Mouse (Mus musculus): ENCODE results near the gene Ugt1a8. TPM values are rescaled to one million over a fixed set of nuclear protein-coding genes. Genes with fewer than 3 reads are reported as not detected.
"Not testable (repeated sequence)": the region's sequence is repeated elsewhere in the genome, so short reads cannot be mapped to it uniquely, and the experiment has no call there.

Ugt1a8 gene
- polyA plus RNA-seq, 1 experiment from 2014 or later = not detected

- H3K4me3 ChIP-seq; H3K9ac ChIP-seq (replicated peaks); H3K9me3 ChIP-seq; H3K27ac ChIP-seq (replicated peaks); H3K27me3 ChIP-seq; H3K4me2 ChIP-seq (replicated peaks); H3K4me1 ChIP-seq; H3K36me3 ChIP-seq; ATAC-seq (ENCODE audit: low FRiP score, low read depth): not testable (repeated sequence)
- 71% methylated on average over 2 of the region's 2 CpGs for WGBS
Measured at GRCm38 (mm10) chr1:88145278-88145677, 57.7 kb downstream of the Ugt1a8 start.

- H3K4me1 ChIP-seq; H3K4me3 ChIP-seq; H3K36me3 ChIP-seq; H3K9ac ChIP-seq (replicated peaks); H3K27ac ChIP-seq (replicated peaks); ATAC-seq (ENCODE audit: low FRiP score, low read depth); H3K27me3 ChIP-seq; H3K9me3 ChIP-seq; H3K4me2 ChIP-seq (replicated peaks): not testable (repeated sequence)
- 73% methylated on average over 2 of the region's 2 CpGs for WGBS
Measured at GRCm38 (mm10) chr1:88150133-88150532, 62.5 kb downstream of the Ugt1a8 start.

- Histone ChIP-seq H3K36me3 (no peaks in the 10 kb centered on the region), H3K9ac (replicated peaks) (no peak overlapping the region), H3K27ac (replicated peaks) (no peak overlapping the region), H3K9me3 (no peaks in the 10 kb centered on the region), H3K27me3 (no peaks in the 10 kb centered on the region), H3K4me3 (no peak overlapping the region), H3K4me1 (no peaks in the 10 kb centered on the region), H3K4me2 (replicated peaks) (no peak overlapping the region)
- ATAC-seq (ENCODE audit: low FRiP score, low read depth) = no peak
- 77% methylated on average over 2 of the region's 2 CpGs for WGBS
Measured at GRCm38 (mm10) chr1:88158430-88158829, 70.8 kb downstream of the Ugt1a8 start.

GRCm38 (mm10) chr1:88165711-88166110, 78.1 kb downstream of the Ugt1a8 start, which contains the start of gene Ugt1a5:
Gene Ugt1a5 (plus strand): TSS chr1:88166012.
- H3K27me3 ChIP-seq = no peaks in the 10 kb centered on the region
- no peaks in the 10 kb centered on the region for H3K36me3 ChIP-seq
- H3K27ac ChIP-seq (replicated peaks) = no peak within 1 kb of the TSS
- no peak within 1 kb of the TSS for H3K4me3 ChIP-seq
- no peak for ATAC-seq (ENCODE audit: low FRiP score, low read depth)
- no peaks in the 10 kb centered on the region for H3K9me3 ChIP-seq
- H3K4me2 ChIP-seq (replicated peaks) = no peak within 1 kb of the TSS
- H3K4me1 ChIP-seq = no peaks in the 10 kb centered on the region
- no peak within 1 kb of the TSS for H3K9ac ChIP-seq (replicated peaks)
- 77% methylated on average over 5 of the region's 5 CpGs for WGBS

GRCm38 (mm10) chr1:88172190-88172589, 84.6 kb downstream of the Ugt1a8 start:
- not testable (repeated sequence) for H3K27ac ChIP-seq (replicated peaks); H3K4me1 ChIP-seq; H3K4me2 ChIP-seq (replicated peaks); H3K9me3 ChIP-seq; ATAC-seq (ENCODE audit: low FRiP score, low read depth); H3K36me3 ChIP-seq; H3K9ac ChIP-seq (replicated peaks); H3K4me3 ChIP-seq; H3K27me3 ChIP-seq
- 79% methylated on average over 6 of the region's 7 CpGs for WGBS

GRCm38 (mm10) chr1:88179657-88180056, 92.0 kb downstream of the Ugt1a8 start:
- Histone ChIP-seq H3K9me3 (peaks cover 24% of the 10 kb centered on the region), H3K4me1 (no peaks in the 10 kb centered on the region), H3K4me3 (no peak overlapping the region), H3K27ac (replicated peaks) (no peak overlapping the region), H3K4me2 (replicated peaks) (no peak overlapping the region), H3K9ac (replicated peaks) (no peak overlapping the region), H3K27me3 (no peaks in the 10 kb centered on the region), H3K36me3 (no peaks in the 10 kb centered on the region)
- ATAC-seq (ENCODE audit: low FRiP score, low read depth) = no peak
- WGBS = 88% methylated on average over 1 of the region's 1 CpGs

- Histone ChIP-seq H3K4me3 (no peak overlapping the region), H3K9ac (replicated peaks) (no peak overlapping the region), H3K4me1 (no peaks in the 10 kb centered on the region), H3K36me3 (no peaks in the 10 kb centered on the region), H3K27me3 (no peaks in the 10 kb centered on the region), H3K27ac (replicated peaks) (no peak overlapping the region), H3K4me2 (replicated peaks) (no peak overlapping the region), H3K9me3 (no peaks in the 10 kb centered on the region)
- ATAC-seq (ENCODE audit: low FRiP score, low read depth) = no peak
- 88% methylated on average over 5 of the region's 5 CpGs for WGBS
Measured at GRCm38 (mm10) chr1:88186325-88186935, 98.8 kb downstream of the Ugt1a8 start.

GRCm38 (mm10) chr1:88192136-88192535, 104.5 kb downstream of the Ugt1a8 start:
- Histone ChIP-seq H3K27ac (replicated peaks) (no peak overlapping the region), H3K4me1 (no peaks in the 10 kb centered on the region), H3K4me2 (replicated peaks) (no peak overlapping the region), H3K36me3 (no peaks in the 10 kb centered on the region), H3K4me3 (no peak overlapping the region), H3K27me3 (no peaks in the 10 kb centered on the region), H3K9me3 (no peaks in the 10 kb centered on the region), H3K9ac (replicated peaks) (no peak overlapping the region)
- no peak for ATAC-seq (ENCODE audit: low FRiP score, low read depth)
- 58% methylated on average over 3 of the region's 3 CpGs for WGBS

- H3K36me3 ChIP-seq = no peaks in the 10 kb centered on the region
- no peak overlapping the region for H3K4me2 ChIP-seq (replicated peaks)
- no peak for ATAC-seq (ENCODE audit: low FRiP score, low read depth)
- WGBS = 95% methylated on average over 1 of the region's 1 CpGs
- H3K4me3 ChIP-seq = no peak overlapping the region
- H3K27ac ChIP-seq (replicated peaks) = no peak overlapping the region
- no peak overlapping the region for H3K9ac ChIP-seq (replicated peaks)
- H3K27me3 ChIP-seq = 0 out of 2 replicates have a peak, but pooled peaks cover 6% of the 10 kb centered on the region
- no peaks in the 10 kb centered on the region for H3K9me3 ChIP-seq
- H3K4me1 ChIP-seq = no peaks in the 10 kb centered on the region
Measured at GRCm38 (mm10) chr1:88195687-88196086, 108.1 kb downstream of the Ugt1a8 start.

- Histone ChIP-seq H3K4me2 (replicated peaks) (no peak overlapping the region), H3K27ac (replicated peaks) (no peak overlapping the region), H3K4me3 (no peak overlapping the region), H3K36me3 (no peaks in the 10 kb centered on the region), H3K4me1 (no peaks in the 10 kb centered on the region), H3K9ac (replicated peaks) (no peak overlapping the region), H3K27me3 (0 out of 2 replicates have a peak, but pooled peaks cover 6% of the 10 kb centered on the region), H3K9me3 (no peaks in the 10 kb centered on the region)
- ATAC-seq (ENCODE audit: low FRiP score, low read depth) = no peak
- 76% methylated on average over 3 of the region's 3 CpGs for WGBS
Measured at GRCm38 (mm10) chr1:88197443-88197842, 109.8 kb downstream of the Ugt1a8 start.

GRCm38 (mm10) chr1:88199996-88200395, 112.4 kb downstream of the Ugt1a8 start:
- H3K4me3 ChIP-seq = no peak overlapping the region
- H3K4me1 ChIP-seq = no peaks in the 10 kb centered on the region
- 80% methylated on average over 2 of the region's 2 CpGs for WGBS
- ATAC-seq (ENCODE audit: low FRiP score, low read depth) = no peak
- H3K9ac ChIP-seq (replicated peaks) = no peak overlapping the region
- H3K36me3 ChIP-seq = no peaks in the 10 kb centered on the region
- H3K4me2 ChIP-seq (replicated peaks) = no peak overlapping the region
- H3K27ac ChIP-seq (replicated peaks) = no peak overlapping the region
- 0 out of 2 replicates have a peak, but pooled peaks cover 6% of the 10 kb centered on the region for H3K27me3 ChIP-seq
- 0 out of 2 replicates have a peak, but pooled peaks cover 7% of the 10 kb centered on the region for H3K9me3 ChIP-seq

GRCm38 (mm10) chr1:88200456-88200855, 112.8 kb downstream of the Ugt1a8 start, which contains the start of gene Ugt1a2:
Gene Ugt1a2 (plus strand): TSS chr1:88200601.
- H3K9me3 ChIP-seq = 0 out of 2 replicates have a peak, but pooled peaks cover 7% of the 10 kb centered on the region
- no peaks in the 10 kb centered on the region for H3K36me3 ChIP-seq
- no peak within 1 kb of the TSS for H3K9ac ChIP-seq (replicated peaks)
- H3K4me1 ChIP-seq = no peaks in the 10 kb centered on the region
- no peak for ATAC-seq (ENCODE audit: low FRiP score, low read depth)
- H3K4me2 ChIP-seq (replicated peaks) = no peak within 1 kb of the TSS
- 0 out of 2 replicates have a peak, but pooled peaks cover 6% of the 10 kb centered on the region for H3K27me3 ChIP-seq
- 87% methylated on average over 7 of the region's 7 CpGs for WGBS
- H3K27ac ChIP-seq (replicated peaks) = no peak within 1 kb of the TSS
- H3K4me3 ChIP-seq = no peak within 1 kb of the TSS
